Mouse (Mus musculus): Measurements from ENCODE around the gene Gls2.

Gls2 gene

GRCm38 (mm10) chr10:128193113-128193512 is 1.1 kb upstream of the Gls2 start:
- CTCF ChIA-PET: interaction anchor here (0.6 kb wide), 1 partner anchor 84 kb away, joined by 5 read pairs; no protein-coding TSS in a partner anchor

- CTCF ChIA-PET: interaction anchor here (0.6 to 0.7 kb wide), 3 partner anchors 10 to 816 kb away, joined by 3 to 5 read pairs (median 3); no protein-coding TSS in a partner anchor
These were observed 549 bp downstream of the Gls2 start for GRCm38 (mm10) chr10:128194551-128195461.

GRCm38 (mm10) chr10:128201856-128202255 is 7.6 kb downstream of the Gls2 start:
- CTCF ChIA-PET: interaction anchor here (0.6 kb wide), 1 partner anchor 14 kb away, joined by 4 read pairs; no protein-coding TSS in a partner anchor

GRCm38 (mm10) chr10:128204941-128205340 is 10.7 kb downstream of the Gls2 start:
- CTCF ChIA-PET: no interaction called here

GRCm38 (mm10) chr10:128208326-128208725 is 14.1 kb downstream of the Gls2 start:
- CTCF ChIA-PET: no interaction called here

- CTCF ChIA-PET: interaction anchor here (0.6 to 0.7 kb wide), 2 partner anchors 8 to 32 kb away, joined by 3 to 6 read pairs; no protein-coding TSS in a partner anchor
These were observed 15.2 kb downstream of the Gls2 start for GRCm38 (mm10) chr10:128209311-128210009.

- CTCF ChIA-PET: interaction anchor here (0.7 kb wide), 1 partner anchor 31 kb away, joined by 3 read pairs; no protein-coding TSS in a partner anchor
These were observed 15.9 kb downstream of the Gls2 start for GRCm38 (mm10) chr10:128210131-128210530.

- CTCF ChIA-PET: no interaction called here
These were observed 16.7 kb downstream of the Gls2 start for GRCm38 (mm10) chr10:128210954-128211353.

- CTCF ChIA-PET: interaction anchor here (0.7 kb wide), 1 partner anchor 229 kb away, joined by 3 read pairs; no protein-coding TSS in a partner anchor
These were observed 17.3 kb downstream of the Gls2 start, which contains the start of gene Spryd4 for GRCm38 (mm10) chr10:128211390-128212108. Spryd4 (minus strand) TSS chr10:128211807.

GRCm38 (mm10) chr10:128212148-128212547 is 17.9 kb downstream of the Gls2 start:
- CTCF ChIA-PET: interaction anchor here (0.7 kb wide), 1 partner anchor 228 kb away, joined by 3 read pairs; no protein-coding TSS in a partner anchor

- CTCF ChIA-PET: interaction anchor here (1.0 to 1.4 kb wide), 2 partner anchors 19 to 44 kb away, joined by 3 to 10 read pairs; partner anchors contain the start of gene Timeless
These were observed 18.6 kb downstream of the Gls2 start for GRCm38 (mm10) chr10:128212871-128213323.

GRCm38 (mm10) chr10:128214112-128214511 is 19.9 kb downstream of the Gls2 start:
- CTCF ChIA-PET: interaction anchor here (1.0 to 1.4 kb wide), 2 partner anchors 43 to 70 kb away, joined by 3 read pairs; no protein-coding TSS in a partner anchor

- CTCF ChIA-PET: interaction anchor here (0.6 to 0.9 kb wide), 2 partner anchors 12 to 16 kb away, joined by 4 to 6 read pairs; no protein-coding TSS in a partner anchor
These were observed 20.7 kb downstream of the Gls2 start for GRCm38 (mm10) chr10:128214981-128215380.

- CTCF ChIA-PET: no interaction called here
These were observed 24.3 kb downstream of the Gls2 start for GRCm38 (mm10) chr10:128218387-128219117.

GRCm38 (mm10) chr10:128221533-128222286 is 27.5 kb downstream of the Gls2 start:
- CTCF ChIA-PET: interaction anchor here (0.6 kb wide), 1 partner anchor 15 kb away, joined by 5 read pairs; no protein-coding TSS in a partner anchor

- CTCF ChIA-PET: no interaction called here
These were observed 30.8 kb downstream of the Gls2 start for GRCm38 (mm10) chr10:128225064-128225463.

- CTCF ChIA-PET: no interaction called here
These were observed 31.3 kb downstream of the Gls2 start, which contains the start of gene Mip for GRCm38 (mm10) chr10:128225538-128225937. Mip (plus strand) TSS chr10:128225838.

GRCm38 (mm10) chr10:128227592-128227991 is 33.3 kb downstream of the Gls2 start:
- CTCF ChIA-PET: interaction anchor here (0.5 kb wide), 1 partner anchor 37 kb away, joined by 7 read pairs; no protein-coding TSS in a partner anchor

GRCm38 (mm10) chr10:128228009-128228408 is 33.8 kb downstream of the Gls2 start:
- CTCF ChIA-PET: interaction anchor here (0.7 kb wide), 1 partner anchor 198 kb away, joined by 3 read pairs; no protein-coding TSS in a partner anchor

Measured in spleen, embryonic (tissue).